Mouse (Mus musculus) limb, embryonic 13.5 days (tissue): ENCODE data around the gene Appl2. TPM values are rescaled to one million over a fixed set of nuclear protein-coding genes. Genes with fewer than 3 reads are reported as not detected.

Experiments used
- ATAC-seq: fragments of 200-750 bp; cut with Nextera tagmentation; 2 replicates; pipeline ENCODE4 v1.8.0; 2017; ENCODE audit warnings: low read depth, moderate number of reproducible peaks, moderate TSS enrichment; ENCODE audit not compliant: low FRiP score
- H3K27ac ChIP-seq: fragments of 300-500 bp; sonication (generic); 2 replicates; pipeline ENCODE4 v1.5.1; 2015; ENCODE audit warnings: inconsistent platforms, mild to moderate bottlenecking, moderate library complexity
- H3K27me3 ChIP-seq: fragments of 300-500 bp; sonication (generic); 2 replicates; pipeline ENCODE4 v1.6.1; 2015; ENCODE audit warnings: mild to moderate bottlenecking, inconsistent platforms
- H3K36me3 ChIP-seq: fragments of 300-500 bp; sonication (generic); 2 replicates; pipeline ENCODE4 v1.6.1; 2015; ENCODE audit warnings: inconsistent platforms, mild to moderate bottlenecking, moderate library complexity
- H3K4me1 ChIP-seq: fragments of 300-500 bp; sonication (generic); 2 replicates; pipeline ENCODE4 v1.6.1; 2015; ENCODE audit warnings: inconsistent platforms
- H3K4me2 ChIP-seq: fragments of 300-500 bp; sonication (generic); replicated peaks from 2 replicates; pipeline ENCODE4 v1.6.1; 2015; ENCODE audit warnings: inconsistent platforms, mild to moderate bottlenecking, moderate library complexity
- H3K4me3 ChIP-seq: fragments of 300-500 bp; sonication (generic); 2 replicates; pipeline ENCODE4 v1.5.1; 2015; ENCODE audit warnings: moderate library complexity, mild to moderate bottlenecking, inconsistent platforms
- H3K9ac ChIP-seq: fragments of 300-500 bp; sonication (generic); 2 replicates; pipeline ENCODE4 v1.6.1; 2015; ENCODE audit warnings: mild to moderate bottlenecking, inconsistent platforms
- H3K9me3 ChIP-seq: fragments of 300-500 bp; sonication (generic); 2 replicates; pipeline ENCODE4 v1.6.1; 2016; ENCODE audit warnings: inconsistent platforms
- WGBS: fragments of 180-500 bp; shearing (Covaris S2); methylation state at CpG from one replicate; pipeline ENCODE4 v1.1.7; 2015; 5-methylcytosine and 5-hydroxymethylcytosine counted together
- polyA plus RNA-seq: library from polyadenylated mRNA; unstranded; fragments of >200 nt; fragmentation: Nextera tagmentation; extraction: Ambion mirVana; gene quantifications from 2 replicates; pipeline ENCODE4 v1.2.1, GENCODE M21; 2015

Appl2 gene
- polyA plus RNA-seq, 1 experiment from 2014 or later, result 69.7 TPM

GRCm38 (mm10) chr10:83607111-83607510 lies 41.4 kb downstream of the Appl2 start:
- no peak for ATAC-seq
- no peak overlapping the region for H3K4me2 ChIP-seq
- H3K27ac ChIP-seq, result no peak overlapping the region
- 90% methylated on average over 3 of the region's 3 CpGs for whole genome bisulfite sequencing
- H3K4me3 ChIP-seq, result no peak overlapping the region
- no peaks in the 10 kb centered on the region for H3K27me3 ChIP-seq
- peaks cover 79% of the 10 kb centered on the region for H3K36me3 ChIP-seq
- H3K9me3 ChIP-seq, result no peaks in the 10 kb centered on the region
- H3K9ac ChIP-seq, result no peak overlapping the region
- no peaks in the 10 kb centered on the region for H3K4me1 ChIP-seq

GRCm38 (mm10) chr10:83605637-83606183 lies 42.8 kb downstream of the Appl2 start:
- H3K27me3 ChIP-seq, result no peaks in the 10 kb centered on the region
- H3K9me3 ChIP-seq, result no peaks in the 10 kb centered on the region
- 81% methylated on average over 8 of the region's 8 CpGs for WGBS
- no peak overlapping the region for H3K4me3 ChIP-seq
- no peaks in the 10 kb centered on the region for H3K4me1 ChIP-seq
- no peak overlapping the region for H3K4me2 ChIP-seq
- H3K27ac ChIP-seq, result no peak overlapping the region
- no peak overlapping the region for H3K9ac ChIP-seq
- H3K36me3 ChIP-seq, result peaks cover 79% of the 10 kb centered on the region
- no peak for ATAC-seq

GRCm38 (mm10) chr10:83603956-83604564 lies 44.5 kb downstream of the Appl2 start:
- Histone ChIP-seq H3K4me1 (no peaks in the 10 kb centered on the region), H3K27me3 (no peaks in the 10 kb centered on the region), H3K4me3 (no peak overlapping the region), H3K27ac (no peak overlapping the region), H3K9me3 (no peaks in the 10 kb centered on the region), H3K36me3 (peaks cover 80% of the 10 kb centered on the region), H3K4me2 (no peak overlapping the region), H3K9ac (no peak overlapping the region)
- 91% methylated on average over 10 of the region's 10 CpGs for WGBS
- ATAC-seq, result no peak

GRCm38 (mm10) chr10:83600650-83601049 lies 47.9 kb downstream of the Appl2 start:
- Histone ChIP-seq H3K36me3 (peaks cover 74% of the 10 kb centered on the region), H3K9ac (no peak overlapping the region), H3K4me2 (no peak overlapping the region), H3K27me3 (no peaks in the 10 kb centered on the region), H3K4me3 (no peak overlapping the region), H3K9me3 (no peaks in the 10 kb centered on the region), H3K4me1 (no peaks in the 10 kb centered on the region), H3K27ac (no peak overlapping the region; the same call in 1 of the 2 replicates)
- ATAC-seq, result no peak
- WGBS, result 93% methylated on average over 11 of the region's 11 CpGs

GRCm38 (mm10) chr10:83594526-83594925 lies 54.0 kb downstream of the Appl2 start:
- Histone ChIP-seq H3K27me3 (no peaks in the 10 kb centered on the region), H3K36me3 (peaks cover 73% of the 10 kb centered on the region), H3K9me3 (no peaks in the 10 kb centered on the region), H3K4me3 (no peak overlapping the region), H3K9ac (no peak overlapping the region), H3K4me2 (no peak overlapping the region), H3K4me1 (no peaks in the 10 kb centered on the region), H3K27ac (no peak overlapping the region)
- ATAC-seq, result no peak
- 93% methylated on average over 5 of the region's 5 CpGs for whole genome bisulfite sequencing

- H3K27ac ChIP-seq, result no peak overlapping the region
- 94% methylated on average over 7 of the region's 7 CpGs for WGBS
- H3K4me1 ChIP-seq, result no peaks in the 10 kb centered on the region
- peaks cover 73% of the 10 kb centered on the region for H3K36me3 ChIP-seq
- no peak overlapping the region for H3K4me3 ChIP-seq
- no peak for ATAC-seq
- no peaks in the 10 kb centered on the region for H3K27me3 ChIP-seq
- H3K9me3 ChIP-seq, result no peaks in the 10 kb centered on the region
- no peak overlapping the region for H3K4me2 ChIP-seq
- H3K9ac ChIP-seq, result no peak overlapping the region
These were observed 55.9 kb downstream of the Appl2 start for GRCm38 (mm10) chr10:83592616-83593015.

- H3K4me3 ChIP-seq, result no peak overlapping the region
- no peaks in the 10 kb centered on the region for H3K9me3 ChIP-seq
- ATAC-seq, result no peak
- H3K9ac ChIP-seq, result no peak overlapping the region
- H3K27ac ChIP-seq, result no peak overlapping the region
- H3K27me3 ChIP-seq, result no peaks in the 10 kb centered on the region
- 92% methylated on average over 6 of the region's 6 CpGs for WGBS
- no peak overlapping the region for H3K4me2 ChIP-seq
- H3K36me3 ChIP-seq, result peaks cover 80% of the 10 kb centered on the region
- H3K4me1 ChIP-seq, result no peaks in the 10 kb centered on the region
These were observed 57.7 kb downstream of the Appl2 start for GRCm38 (mm10) chr10:83590801-83591200.

- Histone ChIP-seq H3K9ac (no peak overlapping the region), H3K27me3 (no peaks in the 10 kb centered on the region), H3K36me3 (peaks cover 92% of the 10 kb centered on the region), H3K4me1 (no peaks in the 10 kb centered on the region), H3K4me2 (no peak overlapping the region), H3K9me3 (no peaks in the 10 kb centered on the region), H3K4me3 (no peak overlapping the region), H3K27ac (no peak overlapping the region)
- ATAC-seq, result no peak
- 94% methylated on average over 7 of the region's 7 CpGs for WGBS
These were observed 82.8 kb downstream of the Appl2 start for GRCm38 (mm10) chr10:83565449-83566441.

GRCm38 (mm10) chr10:83563005-83563404 lies 85.5 kb downstream of the Appl2 start:
- ATAC-seq, result no peak
- H3K4me2 ChIP-seq, result no peak overlapping the region
- no peaks in the 10 kb centered on the region for H3K4me1 ChIP-seq
- no peak overlapping the region for H3K4me3 ChIP-seq
- peaks cover 89% of the 10 kb centered on the region for H3K36me3 ChIP-seq
- H3K9me3 ChIP-seq, result no peaks in the 10 kb centered on the region
- no peak overlapping the region for H3K27ac ChIP-seq
- no peaks in the 10 kb centered on the region for H3K27me3 ChIP-seq
- no peak overlapping the region for H3K9ac ChIP-seq

Other genes with a start within 250 kb of the Appl2 start
- 2.9 and 3.2 TPM in 2 replicates for gene Aldh1l2, start 114.6 kb downstream of the Appl2 start, polyA plus RNA-seq
- gene Washc4, start 105.0 kb downstream of the Appl2 start, polyA plus RNA-seq, result 37.2 and 43.4 TPM in 2 replicates
- gene 1500009L16Rik, start 74.1 kb upstream of the Appl2 start, polyA plus RNA-seq, result 41.0 and 45.3 TPM in 2 replicates